Mouse (Mus musculus) liver, adult 2 months (tissue): Measurements from ENCODE around the gene Paqr7.

ENCODE experiments used
- CTCF ChIP-seq: fragments of 200-500 bp; IDR thresholded peaks from 2 replicates; pipeline ENCODE4 v1.5.1; 2011; ENCODE audit warnings: low read depth, low read length, control low read depth
- POLR2A ChIP-seq: fragments of 200-500 bp; IDR thresholded peaks from 2 replicates; pipeline ENCODE4 v1.6.1; 2011; ENCODE audit warnings: low read length, control low read depth; ENCODE audit not compliant: insufficient read depth; ENCODE audit errors: extremely low read depth

GRCm38 (mm10) chr4:134496595-134497210, at the start of gene Paqr7:
- peak; percentile 91 for TF ChIP-seq POLR2A
- no peak for TF ChIP-seq CTCF
